Mouse (Mus musculus) B cell, adult 2 months (primary cell): ENCODE results near the gene Foxp1.

ENCODE experiments used
- DNase-seq, 2 experiments: peaks; one replicate each; pipeline ENCODE4 v3.0.0; 2022

Foxp1 gene

DNA sequence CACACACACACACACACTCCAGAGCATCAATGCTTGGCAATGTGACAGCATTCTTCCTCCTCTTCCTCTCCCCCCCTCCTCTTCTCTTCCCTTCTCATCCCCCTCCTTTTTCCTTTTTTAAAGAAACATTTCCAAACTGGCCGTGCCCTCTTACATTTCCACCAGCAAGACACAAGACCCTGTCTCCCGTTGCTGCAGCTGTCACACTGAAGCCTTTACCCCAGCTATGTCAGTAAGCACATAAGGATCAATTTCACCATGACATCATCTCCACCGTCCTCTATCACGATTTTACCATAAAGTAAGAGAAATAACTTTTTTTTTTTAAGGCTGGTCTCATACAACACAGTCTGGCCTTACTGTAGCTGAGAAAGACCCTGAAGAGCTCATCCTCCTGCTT is 410.7 kb downstream of the Foxp1 start:
- no peak for DNase-seq

- DNase-seq: no peak
These were observed 414.1 kb downstream of the Foxp1 start for GRCm38 (mm10) chr6:99108417-99108816.

- no peak for DNase-seq
These were observed 414.8 kb downstream of the Foxp1 start for GRCm38 (mm10) chr6:99107674-99108073.

DNA sequence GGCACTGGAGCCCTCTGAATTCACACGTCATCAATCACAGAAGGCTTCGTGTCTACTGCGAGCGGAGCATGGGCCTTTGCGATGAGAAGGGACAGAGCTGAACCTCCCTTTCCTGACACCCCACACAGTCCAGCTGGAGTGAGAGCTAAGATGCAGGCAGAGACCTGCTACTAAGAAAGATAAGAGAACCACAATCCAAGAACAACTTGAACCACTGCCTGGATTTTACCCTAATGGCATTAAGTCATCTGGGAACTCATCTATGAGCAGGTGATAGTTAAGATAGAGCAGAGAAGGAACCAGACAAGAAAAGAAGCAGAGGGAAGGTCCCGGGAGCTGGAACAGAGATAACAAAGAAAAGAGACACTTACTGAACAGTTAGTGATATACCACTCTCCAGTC is 415.4 kb downstream of the Foxp1 start:
- DNase-seq: no peak

- no peak for DNase-seq
These were observed 416.5 kb downstream of the Foxp1 start for GRCm38 (mm10) chr6:99105979-99106378.

GRCm38 (mm10) chr6:99104446-99104845 is 418.1 kb downstream of the Foxp1 start:
- no peak for DNase-seq

GRCm38 (mm10) chr6:99103911-99104310 is 418.6 kb downstream of the Foxp1 start:
- DNase-seq: no peak

DNA sequence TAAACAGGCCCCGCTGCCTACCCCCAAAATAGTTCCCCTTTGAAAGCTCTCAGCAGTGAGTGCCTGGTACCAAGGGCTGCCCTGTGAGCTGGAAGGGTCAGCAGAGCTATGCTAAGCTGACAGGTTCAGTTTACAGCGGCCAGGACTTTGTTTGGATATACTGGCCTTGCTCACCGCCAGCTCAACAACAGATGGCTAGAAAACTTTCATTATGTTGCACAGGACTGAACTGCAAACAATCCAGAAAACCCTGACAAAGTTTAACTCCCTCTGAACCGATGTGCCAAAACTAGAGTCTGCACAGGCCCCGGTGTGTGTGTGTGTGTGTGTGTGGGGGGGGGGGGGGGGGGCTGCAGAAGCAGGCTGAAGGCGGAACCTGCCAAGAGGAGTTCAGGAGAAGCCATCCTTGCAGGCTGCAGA is 421.0 kb downstream of the Foxp1 start:
- DNase-seq: no peak

GRCm38 (mm10) chr6:99100331-99100730 is 422.2 kb downstream of the Foxp1 start:
- DNase-seq: no peak

DNA sequence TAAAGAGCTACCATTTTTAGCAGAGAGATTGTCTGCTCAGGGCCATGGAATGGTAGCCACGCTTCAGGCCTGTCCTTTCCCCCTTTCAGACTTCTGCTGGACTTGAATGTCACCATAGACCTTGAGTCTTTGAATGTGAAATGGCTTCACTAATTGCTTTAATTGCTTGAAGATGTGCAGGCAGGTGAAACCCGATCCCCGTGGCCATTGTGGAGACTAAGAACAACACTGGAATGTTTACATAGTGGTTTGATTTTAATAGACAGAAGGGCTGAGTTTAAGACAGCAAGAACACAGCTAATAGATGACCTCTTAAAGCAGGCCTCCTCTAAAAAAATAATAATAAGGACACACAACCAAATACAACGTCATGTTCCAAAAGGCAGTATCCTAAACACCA is 422.7 kb downstream of the Foxp1 start:
- no peak for DNase-seq

DNA sequence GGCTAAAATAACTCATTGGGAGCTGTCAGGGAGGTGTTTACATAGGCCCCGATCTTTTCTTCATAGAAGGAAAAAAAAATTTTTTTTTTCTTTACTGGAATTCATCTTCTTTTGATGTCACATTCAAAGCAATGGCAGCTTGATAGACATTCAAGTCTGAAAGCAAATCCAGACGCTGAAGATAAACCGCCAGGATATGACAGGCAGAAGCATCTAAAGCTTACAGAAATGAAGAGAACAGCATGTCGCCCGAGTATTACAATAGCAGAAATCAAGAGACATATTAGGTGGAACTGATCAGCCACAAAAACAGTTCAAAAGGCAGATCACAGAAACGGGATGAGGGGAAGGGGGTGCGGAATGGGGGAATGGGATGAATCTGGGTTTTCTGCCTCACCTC is 425.3 kb downstream of the Foxp1 start:
- no peak for DNase-seq

DNA sequence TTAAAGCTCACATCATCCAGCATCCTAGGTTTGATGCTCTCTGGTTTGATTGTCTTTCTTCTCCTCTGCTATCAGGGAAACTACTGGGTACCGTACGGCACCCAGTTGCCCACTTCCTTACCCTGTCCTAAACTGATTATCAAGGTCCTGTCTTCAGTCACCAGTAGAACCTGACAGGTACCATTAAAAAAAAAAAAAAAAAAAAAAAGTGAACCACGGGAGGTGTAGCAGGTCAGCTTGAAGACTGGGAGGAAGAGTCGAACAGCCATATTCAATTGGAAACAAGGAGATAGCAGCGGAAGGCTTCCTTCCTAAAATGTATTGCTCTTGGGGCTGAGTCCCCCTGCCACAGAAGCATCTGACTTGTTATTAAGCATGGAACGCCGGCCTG is 425.8 kb downstream of the Foxp1 start:
- DNase-seq: no peak

GRCm38 (mm10) chr6:99096105-99096775 is 426.3 kb downstream of the Foxp1 start:
- DNase-seq: peak; percentile 78 to 81

DNA sequence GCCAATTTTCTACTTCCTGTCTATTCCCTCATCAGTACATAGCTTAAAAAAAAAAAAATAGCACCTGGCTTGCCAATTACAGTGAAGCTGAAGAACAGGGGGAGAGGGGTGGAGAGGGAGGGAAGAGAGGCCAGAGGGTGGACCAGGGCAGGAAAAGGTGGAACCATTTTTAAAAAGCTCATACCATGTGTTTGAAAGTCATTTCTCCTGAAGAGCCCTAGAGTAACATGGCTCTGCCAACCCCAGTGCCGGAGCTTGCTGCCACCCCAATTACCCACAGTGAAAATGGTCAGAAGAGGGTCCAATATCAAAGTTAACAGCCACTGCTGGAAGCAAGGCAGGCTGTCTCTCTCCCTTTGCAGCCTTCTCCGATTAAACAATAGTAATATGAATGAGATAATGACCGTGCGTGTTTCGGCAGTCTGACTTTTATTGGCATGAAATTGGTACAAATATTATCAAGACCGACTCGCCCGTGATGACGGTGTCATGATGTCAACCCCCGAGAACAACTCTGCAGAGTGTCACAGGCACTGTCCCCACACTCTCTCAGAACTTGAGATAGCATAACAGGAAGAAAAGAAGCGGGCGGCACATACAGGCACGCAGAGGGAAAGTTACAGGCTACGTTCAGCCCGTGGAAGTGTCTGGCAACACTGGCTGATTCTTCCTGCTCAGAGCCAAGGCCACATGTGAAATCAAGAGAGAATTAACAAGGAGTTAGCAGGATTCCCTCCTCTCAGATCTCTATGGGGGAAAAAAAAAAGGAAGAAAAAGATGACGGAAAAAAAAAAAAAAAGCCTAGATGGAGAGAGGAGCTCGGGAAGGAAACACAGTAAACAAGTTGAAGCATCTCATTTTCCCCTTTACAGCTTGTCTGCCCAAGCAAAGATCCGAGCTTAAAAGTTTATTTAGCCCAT is 427.1 kb downstream of the Foxp1 start:
- DNase-seq: peak; percentile 62 to 67

DNA sequence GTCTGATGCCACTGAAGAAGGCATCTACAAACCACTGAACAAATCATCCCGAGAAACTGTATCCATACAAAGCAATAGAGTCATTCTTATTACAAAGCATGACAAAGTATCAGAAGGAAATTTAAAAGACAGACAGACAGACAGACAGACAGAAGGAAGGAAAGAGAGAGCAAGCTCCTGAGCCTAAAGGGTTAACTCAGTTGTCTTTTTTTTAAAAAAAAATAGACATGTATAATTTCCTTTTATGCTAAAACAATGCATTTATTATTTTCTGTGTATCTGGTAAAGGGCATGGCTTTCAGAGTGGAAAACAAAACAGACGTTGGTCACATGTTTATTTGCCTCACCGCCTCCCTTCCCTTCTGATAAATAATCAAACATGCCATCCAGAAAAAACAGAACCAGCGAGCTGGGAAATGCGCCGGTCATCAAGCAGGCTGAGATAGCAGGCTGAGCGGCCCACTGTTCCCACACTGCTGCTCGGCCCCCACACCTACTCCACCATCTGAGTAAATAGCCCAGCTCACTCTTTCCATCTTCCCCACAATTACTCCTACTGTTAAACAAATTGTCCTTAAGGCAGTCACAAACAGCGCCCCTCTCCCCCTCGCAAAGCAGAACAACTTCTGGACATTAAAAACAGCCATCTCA is 428.1 kb downstream of the Foxp1 start:
- DNase-seq: peak; percentile 48 to 53

DNA sequence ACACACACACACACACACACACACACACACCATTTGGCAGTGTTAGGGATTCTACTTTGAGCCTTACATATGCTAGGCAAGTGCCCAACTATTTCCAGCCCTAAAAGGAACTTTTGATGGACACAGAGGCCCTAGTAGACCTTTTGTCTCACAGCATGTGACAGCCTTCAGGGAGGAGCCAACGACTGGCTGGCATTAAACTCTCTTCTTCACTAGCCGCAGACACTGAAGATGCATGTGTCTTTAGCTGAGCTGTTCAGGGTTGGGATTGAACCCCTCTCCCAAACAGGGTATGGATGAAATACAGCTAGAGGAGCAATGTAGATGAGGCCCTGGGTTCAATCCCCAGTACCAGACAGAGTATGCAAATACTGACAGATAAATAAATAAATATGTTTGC is 428.7 kb downstream of the Foxp1 start:
- no peak for DNase-seq

- DNase-seq: no peak
These were observed 429.3 kb downstream of the Foxp1 start for GRCm38 (mm10) chr6:99093208-99093607.

- no peak for DNase-seq
These were observed 430.7 kb downstream of the Foxp1 start for GRCm38 (mm10) chr6:99091799-99092198.

GRCm38 (mm10) chr6:99087598-99087997 is 434.9 kb downstream of the Foxp1 start:
- DNase-seq: no peak

DNA sequence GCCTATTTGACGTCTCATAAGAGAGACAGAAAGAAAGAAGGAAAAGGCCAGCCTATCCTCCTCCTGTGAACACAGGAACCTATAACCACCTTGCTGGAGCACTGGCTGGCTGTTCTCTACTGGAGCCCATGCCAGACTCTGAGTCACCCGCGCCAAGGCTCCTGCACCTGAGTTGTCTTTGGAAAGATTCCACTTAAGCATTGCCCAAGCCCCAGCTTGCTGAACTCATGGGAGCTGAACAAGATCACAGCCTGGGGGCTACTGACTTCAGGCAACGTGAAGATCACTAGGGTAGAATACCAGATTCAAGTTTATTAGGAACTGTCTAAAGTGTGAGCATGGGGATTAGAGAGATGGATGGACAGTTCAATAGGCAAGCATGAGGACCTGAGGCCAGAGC is 437.6 kb downstream of the Foxp1 start:
- DNase-seq: no peak

- no peak for DNase-seq
These were observed 441.3 kb downstream of the Foxp1 start for GRCm38 (mm10) chr6:99081259-99081658.

DNA sequence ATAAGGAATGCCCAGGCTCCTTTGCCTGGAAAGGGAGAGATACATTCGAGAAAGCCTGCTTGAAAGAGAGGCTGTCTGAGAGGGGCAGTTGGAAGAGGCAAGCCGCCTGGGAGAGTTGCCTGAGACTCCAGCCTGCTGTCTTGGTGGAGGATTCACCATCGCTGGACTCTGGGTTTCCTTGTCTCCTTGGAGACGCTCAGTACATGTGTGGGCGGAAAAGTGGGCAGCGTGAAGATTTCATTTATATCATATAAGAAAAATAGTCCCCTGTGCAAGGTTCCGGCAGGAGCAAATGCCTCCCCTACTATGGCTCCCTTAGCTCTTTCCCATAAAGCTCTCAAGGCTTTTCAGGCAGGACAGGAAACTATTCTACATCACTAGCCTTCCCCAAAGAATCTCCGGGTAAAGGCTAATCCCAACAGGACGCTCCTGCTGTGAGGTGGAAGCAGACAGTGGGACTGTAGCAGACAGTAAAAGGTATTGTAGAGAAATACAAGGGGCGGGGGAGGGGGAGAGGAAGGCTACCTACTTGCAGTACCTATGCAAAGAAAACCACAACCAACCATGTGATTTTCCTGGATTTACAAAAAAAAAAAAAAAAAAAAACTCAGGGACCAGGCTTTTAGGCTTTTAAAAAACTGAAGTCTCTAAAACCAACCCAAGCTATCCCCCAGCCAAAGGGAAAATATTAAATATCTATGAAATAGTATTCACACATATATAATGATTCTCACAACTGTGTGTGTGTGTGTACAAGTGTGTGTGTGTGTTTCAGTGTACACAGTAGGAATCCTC is 443.3 kb downstream of the Foxp1 start:
- no peak for DNase-seq

- DNase-seq: peak; percentile 37 to 42
These were observed 444.4 kb downstream of the Foxp1 start for GRCm38 (mm10) chr6:99078089-99078488.
